Mouse (Mus musculus): Measurements from ENCODE around the gene Gm17660. TPM values are rescaled to one million over a fixed set of nuclear protein-coding genes. Genes with fewer than 3 reads are reported as not detected.

The Gm17660 gene
- not detected in 2 replicates for polyA plus RNA-seq (2016; fragmentation: Nextera tagmentation; extraction: Ambion mirVana)

- Histone ChIP-seq H3K27ac (no peak within 1 kb of the TSS), H3K9me3 (no peaks in the 10 kb centered on the region), H3K36me3 (no peaks in the 10 kb centered on the region), H3K4me3 (replicated peaks) (no peak within 1 kb of the TSS), H3K27me3 (no peaks in the 10 kb centered on the region), H3K9ac (replicated peaks) (no peak within 1 kb of the TSS), H3K4me1 (replicated peaks) (peaks cover 12% of the 10 kb centered on the region), H3K4me2 (peak within 1 kb of the TSS; percentile 13; the same call in 1 of the 2 replicates)
- WGBS: 89% methylated on average over 7 of the region's 7 CpGs
- no peak for ATAC-seq (ENCODE audit: insufficient number of reproducible peaks, insufficient read depth, low FRiP score, low TSS enrichment, low read depth)
Observed at GRCm38 (mm10) chr5:104077508-104077907, at the start of gene Gm17660. Gm17660 (minus strand) TSS chr5:104077608.

GRCm38 (mm10) chr5:104126561-104127320 is 49.3 kb upstream of the Gm17660 start:
- H3K9ac ChIP-seq (replicated peaks): no peak overlapping the region
- 85% methylated on average over 12 of the region's 12 CpGs for WGBS
- H3K27ac ChIP-seq: no peak overlapping the region
- H3K36me3 ChIP-seq: no peaks in the 10 kb centered on the region
- no peak for ATAC-seq (ENCODE audit: insufficient number of reproducible peaks, insufficient read depth, low FRiP score, low TSS enrichment, low read depth)
- peaks cover 6% of the 10 kb centered on the region; the same call in 1 of the 2 replicates for H3K4me1 ChIP-seq (replicated peaks)
- no peak overlapping the region for H3K4me2 ChIP-seq
- no peaks in the 10 kb centered on the region for H3K9me3 ChIP-seq
- no peaks in the 10 kb centered on the region for H3K27me3 ChIP-seq
- no peak overlapping the region for H3K4me3 ChIP-seq (replicated peaks)

- H3K4me2 ChIP-seq: no peak overlapping the region
- H3K27me3 ChIP-seq: no peaks in the 10 kb centered on the region
- ATAC-seq (ENCODE audit: insufficient number of reproducible peaks, insufficient read depth, low FRiP score, low TSS enrichment, low read depth): no peak
- peaks cover 6% of the 10 kb centered on the region; the same call in 1 of the 2 replicates for H3K4me1 ChIP-seq (replicated peaks)
- H3K9ac ChIP-seq (replicated peaks): no peak overlapping the region
- H3K9me3 ChIP-seq: no peaks in the 10 kb centered on the region
- H3K4me3 ChIP-seq (replicated peaks): no peak overlapping the region
- no peaks in the 10 kb centered on the region for H3K36me3 ChIP-seq
- 61% methylated on average over 6 of the region's 6 CpGs for WGBS
- H3K27ac ChIP-seq: no peak overlapping the region
Observed at GRCm38 (mm10) chr5:104124016-104124658, 46.7 kb upstream of the Gm17660 start.

GRCm38 (mm10) chr5:104115890-104116289 is 38.5 kb upstream of the Gm17660 start:
- no peak overlapping the region for H3K4me3 ChIP-seq (replicated peaks)
- no peaks in the 10 kb centered on the region for H3K27me3 ChIP-seq
- H3K9ac ChIP-seq (replicated peaks): no peak overlapping the region
- H3K36me3 ChIP-seq: no peaks in the 10 kb centered on the region
- peaks cover 26% of the 10 kb centered on the region for H3K4me1 ChIP-seq (replicated peaks)
- H3K27ac ChIP-seq: no peak overlapping the region
- WGBS: 76% methylated on average over 4 of the region's 4 CpGs
- ATAC-seq (ENCODE audit: insufficient number of reproducible peaks, insufficient read depth, low FRiP score, low TSS enrichment, low read depth): no peak
- H3K9me3 ChIP-seq: no peaks in the 10 kb centered on the region
- H3K4me2 ChIP-seq: no peak overlapping the region

- Histone ChIP-seq H3K4me2 (no peak overlapping the region), H3K4me3 (replicated peaks) (no peak overlapping the region), H3K9me3 (no peaks in the 10 kb centered on the region), H3K27me3 (no peaks in the 10 kb centered on the region), H3K36me3 (no peaks in the 10 kb centered on the region), H3K27ac (no peak overlapping the region; the same call in 1 of the 2 replicates), H3K9ac (replicated peaks) (no peak overlapping the region), H3K4me1 (replicated peaks) (peaks cover 26% of the 10 kb centered on the region)
- WGBS: 77% methylated on average over 14 of the region's 14 CpGs
- no peak for ATAC-seq (ENCODE audit: insufficient number of reproducible peaks, insufficient read depth, low FRiP score, low TSS enrichment, low read depth)
Observed at GRCm38 (mm10) chr5:104115118-104115517, 37.7 kb upstream of the Gm17660 start.

GRCm38 (mm10) chr5:104113491-104114172 is 36.2 kb upstream of the Gm17660 start, which contains the start of gene Sparcl1:
Sparcl1 (minus strand) TSS chr5:104113733.
- peak within 1 kb of the TSS; percentile 62; the same call in 1 of the 2 replicates for H3K27ac ChIP-seq
- ATAC-seq (ENCODE audit: insufficient number of reproducible peaks, insufficient read depth, low FRiP score, low TSS enrichment, low read depth): no peak; the same call in 1 of the 2 replicates
- 19% methylated on average over 15 of the region's 15 CpGs for WGBS

GRCm38 (mm10) chr5:104112511-104112910 is 35.1 kb upstream of the Gm17660 start:
- H3K27ac ChIP-seq: peak overlapping the region; percentile 43; the same call in 1 of the 2 replicates
- H3K36me3 ChIP-seq: no peaks in the 10 kb centered on the region
- H3K9me3 ChIP-seq: no peaks in the 10 kb centered on the region
- H3K9ac ChIP-seq (replicated peaks): no peak overlapping the region; the same call in 1 of the 2 replicates
- H3K27me3 ChIP-seq: no peaks in the 10 kb centered on the region
- whole genome bisulfite sequencing: 12% methylated on average over 5 of the region's 5 CpGs
- ATAC-seq (ENCODE audit: insufficient number of reproducible peaks, insufficient read depth, low FRiP score, low TSS enrichment, low read depth): no peak
- peaks cover 48% of the 10 kb centered on the region for H3K4me1 ChIP-seq (replicated peaks)
- H3K4me3 ChIP-seq (replicated peaks): no peak overlapping the region
- H3K4me2 ChIP-seq: peak overlapping the region; percentile 40

More at GRCm38 (mm10) chr5:104113491-104114172, 36.2 kb upstream of the Gm17660 start, which contains the start of gene Sparcl1:
- Histone ChIP-seq H3K4me2 (peak within 1 kb of the TSS; percentile 41), H3K9me3 (no peaks in the 10 kb centered on the region), H3K36me3 (no peaks in the 10 kb centered on the region), H3K4me1 (replicated peaks) (peaks cover 37% of the 10 kb centered on the region), H3K27me3 (no peaks in the 10 kb centered on the region), H3K4me3 (replicated peaks) (0 out of 2 replicates have a peak within 1 kb of the TSS, but pooled peaks have one; percentile 8), H3K9ac (replicated peaks) (no peak within 1 kb of the TSS; the same call in 1 of the 2 replicates)

GRCm38 (mm10) chr5:104112016-104112415 is 34.6 kb upstream of the Gm17660 start:
- H3K4me2 ChIP-seq: peak overlapping the region; percentile 40
- H3K4me1 ChIP-seq (replicated peaks): peaks cover 50% of the 10 kb centered on the region
- WGBS: 3% methylated on average over 9 of the region's 9 CpGs
- H3K4me3 ChIP-seq (replicated peaks): no peak overlapping the region
- no peaks in the 10 kb centered on the region for H3K36me3 ChIP-seq
- H3K27me3 ChIP-seq: no peaks in the 10 kb centered on the region
- ATAC-seq (ENCODE audit: insufficient number of reproducible peaks, insufficient read depth, low FRiP score, low TSS enrichment, low read depth): no peak
- no peak overlapping the region for H3K9ac ChIP-seq (replicated peaks)
- H3K9me3 ChIP-seq: no peaks in the 10 kb centered on the region
- peak overlapping the region; percentile 43 for H3K27ac ChIP-seq

GRCm38 (mm10) chr5:104110171-104110920 is 32.9 kb upstream of the Gm17660 start:
- Histone ChIP-seq H3K27ac (no peak overlapping the region), H3K27me3 (no peaks in the 10 kb centered on the region), H3K9ac (replicated peaks) (no peak overlapping the region), H3K36me3 (no peaks in the 10 kb centered on the region), H3K4me3 (replicated peaks) (no peak overlapping the region), H3K4me2 (no peak overlapping the region), H3K4me1 (replicated peaks) (peaks cover 53% of the 10 kb centered on the region), H3K9me3 (no peaks in the 10 kb centered on the region)
- 45% methylated on average over 9 of the region's 9 CpGs for WGBS
- ATAC-seq (ENCODE audit: insufficient number of reproducible peaks, insufficient read depth, low FRiP score, low TSS enrichment, low read depth): no peak

- ATAC-seq (ENCODE audit: insufficient number of reproducible peaks, insufficient read depth, low FRiP score, low TSS enrichment, low read depth): no peak
Observed at GRCm38 (mm10) chr5:104109516-104109915, 32.1 kb upstream of the Gm17660 start.

More at GRCm38 (mm10) chr5:104109516-104109915, 32.1 kb upstream of the Gm17660 start:
- H3K36me3 ChIP-seq: no peaks in the 10 kb centered on the region
- H3K4me2 ChIP-seq: peak overlapping the region; percentile 46
- no peaks in the 10 kb centered on the region for H3K27me3 ChIP-seq
- H3K9ac ChIP-seq (replicated peaks): no peak overlapping the region
- H3K4me3 ChIP-seq (replicated peaks): no peak overlapping the region
- peaks cover 53% of the 10 kb centered on the region for H3K4me1 ChIP-seq (replicated peaks)
- no peaks in the 10 kb centered on the region for H3K9me3 ChIP-seq
- 44% methylated on average over 3 of the region's 3 CpGs for WGBS
- H3K27ac ChIP-seq: no peak overlapping the region
